Mouse (Mus musculus): ENCODE data around the gene Inpp5e.
"Not testable (repeated sequence)": the region's sequence is repeated elsewhere in the genome, so short reads cannot be mapped to it uniquely, and the experiment has no call there.

Inpp5e gene

DNA sequence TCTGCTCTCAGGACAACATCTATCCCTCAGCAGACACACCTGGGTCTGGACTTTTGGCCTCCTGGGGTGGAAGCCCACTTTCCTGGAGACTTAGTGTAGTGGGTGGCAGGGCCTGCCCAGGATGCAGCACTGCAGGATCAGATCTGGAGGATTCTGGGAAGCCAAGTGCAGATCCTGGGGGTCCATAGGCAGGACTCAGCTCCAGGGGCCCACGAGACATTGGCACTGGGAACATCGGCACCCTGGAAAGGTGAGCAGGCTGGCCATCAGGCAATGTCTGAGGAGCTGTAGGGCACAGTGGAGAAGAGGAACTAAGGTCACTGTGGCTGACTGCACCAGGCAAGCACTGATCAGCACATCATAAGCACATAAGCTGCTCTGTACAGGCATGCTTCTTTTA, 13.0 kb upstream of the Inpp5e start:
- in situ Hi-C loops (cut with MboI, MseI) = no loop called here

DNA sequence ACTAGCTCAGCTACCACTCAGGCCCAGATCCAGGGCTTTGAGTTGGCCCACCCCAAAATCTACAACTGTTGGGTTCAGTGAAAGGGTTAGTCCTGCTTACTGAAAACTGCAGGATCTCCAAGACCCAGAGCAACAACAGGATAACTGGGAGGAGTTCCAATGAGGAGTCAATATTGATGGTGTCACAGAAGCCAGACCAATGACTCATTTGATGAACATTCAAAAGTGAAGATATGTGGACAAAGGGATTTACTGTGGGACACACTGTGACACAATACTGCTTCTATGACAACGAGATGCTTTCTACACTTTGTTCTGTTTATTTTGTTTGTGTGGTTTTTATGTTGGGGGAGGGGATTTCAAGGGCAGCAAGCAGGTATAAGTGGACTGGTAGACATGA, 9.1 kb upstream of the Inpp5e start:
- in situ Hi-C loops (cut with MboI, MseI) = no loop called here

DNA sequence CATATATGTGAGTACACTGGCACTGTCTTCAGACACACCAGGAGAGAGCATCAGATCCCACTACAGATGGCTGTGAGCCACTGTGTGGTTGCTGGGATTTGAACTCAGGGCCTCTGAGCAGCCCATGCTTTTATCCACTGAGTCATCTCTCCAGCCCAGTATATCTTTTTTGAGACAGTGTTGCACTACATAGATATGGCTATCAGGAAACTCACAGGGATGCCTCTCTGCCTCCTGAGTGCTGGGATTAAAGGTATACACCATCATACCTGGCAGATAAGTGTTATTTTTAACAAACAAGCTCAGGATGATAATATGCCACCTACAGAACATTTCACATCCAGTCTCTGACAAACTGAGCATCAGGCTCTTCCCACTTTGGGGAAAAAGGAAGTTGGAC, 8.1 kb upstream of the Inpp5e start:
- in situ Hi-C loops (cut with MboI, MseI) = no loop called here

GRCm38 (mm10) chr2:26410931-26411411, 2.0 kb upstream of the Inpp5e start:
- in situ Hi-C loops (cut with MboI, MseI) = no loop called here

DNA sequence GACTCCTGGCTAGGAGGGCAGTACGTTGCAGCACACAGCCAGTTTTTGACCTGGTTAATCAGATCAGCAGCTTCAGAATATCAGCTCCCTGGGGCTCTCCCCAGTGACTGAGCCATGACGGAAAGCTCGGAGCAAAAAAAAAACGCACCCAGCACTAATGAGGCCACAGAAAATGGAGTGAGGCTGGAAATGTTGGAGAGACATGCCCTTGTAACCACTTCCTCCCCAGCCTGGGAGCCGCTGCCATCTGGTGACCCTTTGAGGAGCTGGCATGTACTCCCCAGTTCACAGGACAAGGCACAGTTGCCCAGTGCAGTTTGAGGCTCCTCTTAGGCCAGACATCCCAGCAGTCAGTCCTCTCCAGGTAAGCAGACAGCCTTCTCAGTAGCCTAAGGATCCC, 1.1 kb upstream of the Inpp5e start:
- in situ Hi-C loops (cut with MboI, MseI) = no loop called here

- in situ Hi-C loops (cut with MboI, MseI) = no loop called here
Observed at GRCm38 (mm10) chr2:26409362-26409761, 359 bp upstream of the Inpp5e start.

GRCm38 (mm10) chr2:26403306-26403705, 5.7 kb downstream of the Inpp5e start:
- in situ Hi-C loops (cut with MboI, MseI) = no loop called here

DNA sequence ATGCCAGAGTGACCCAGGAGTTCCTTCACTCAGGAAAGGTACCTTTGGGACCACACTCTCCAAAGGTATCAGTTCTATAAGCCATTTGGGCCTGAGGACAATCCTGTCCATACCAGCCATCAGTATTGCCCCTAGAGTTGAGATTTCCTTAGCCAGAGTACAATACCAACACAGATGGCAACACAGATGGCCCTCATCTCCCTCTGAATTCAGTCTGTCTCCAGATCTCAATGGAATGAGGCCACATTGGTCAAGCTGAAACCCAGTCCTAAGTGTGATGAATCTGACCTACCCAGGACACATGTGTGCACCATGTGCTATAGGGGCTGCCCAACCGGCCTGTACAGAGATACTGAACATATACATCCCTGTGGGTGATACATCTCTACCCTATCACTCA, 6.7 kb downstream of the Inpp5e start:
- in situ Hi-C loops (cut with MboI, MseI) = no loop called here

DNA sequence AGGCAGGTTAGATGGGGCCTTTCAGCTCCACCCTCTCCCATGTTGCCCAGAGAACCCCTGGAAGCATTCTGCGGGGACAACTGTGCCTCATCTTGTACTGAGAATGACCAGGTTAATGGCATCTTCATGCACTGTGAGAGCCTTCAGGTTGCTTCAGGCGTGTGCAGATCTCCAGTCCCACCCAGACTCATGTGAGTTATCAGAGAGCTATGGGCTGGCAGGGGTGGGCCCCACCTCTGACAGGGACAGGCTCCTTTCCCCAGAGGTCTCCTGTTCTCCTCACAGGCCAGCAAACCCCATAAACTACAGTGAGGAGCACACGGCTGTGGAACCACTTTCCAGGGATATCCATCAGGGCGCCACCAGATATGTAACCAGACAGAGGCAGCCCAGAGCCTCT, 8.0 kb downstream of the Inpp5e start:
- in situ Hi-C loops (cut with MboI, MseI) = no loop called here

- in situ Hi-C loops (cut with MboI, MseI) = no loop called here
Observed at GRCm38 (mm10) chr2:26400296-26400695, 8.7 kb downstream of the Inpp5e start.

DNA sequence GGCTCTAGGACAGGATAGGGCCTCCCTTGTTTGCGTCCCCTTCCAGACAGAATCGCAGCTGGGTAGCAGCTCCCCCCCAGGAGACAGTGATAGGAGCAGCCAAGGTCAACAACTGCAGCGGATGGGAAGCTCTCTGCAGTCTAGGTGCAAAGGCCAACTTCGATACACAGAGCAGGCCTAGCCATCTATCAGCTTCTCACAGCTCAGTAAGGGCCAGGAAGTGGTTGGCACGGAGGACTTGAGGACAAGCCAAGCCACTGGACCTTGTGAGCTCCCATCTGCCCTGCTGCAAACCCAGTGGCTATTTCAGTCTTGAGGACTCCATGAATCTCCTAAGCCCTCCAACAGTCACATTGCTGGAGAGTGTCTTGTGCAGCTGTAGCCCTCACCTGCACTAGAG, 9.4 kb downstream of the Inpp5e start:
- in situ Hi-C loops (cut with MboI, MseI) = no loop called here

GRCm38 (mm10) chr2:26398978-26399377, 10.0 kb downstream of the Inpp5e start:
- in situ Hi-C loops (cut with MboI, MseI) = no loop called here

DNA sequence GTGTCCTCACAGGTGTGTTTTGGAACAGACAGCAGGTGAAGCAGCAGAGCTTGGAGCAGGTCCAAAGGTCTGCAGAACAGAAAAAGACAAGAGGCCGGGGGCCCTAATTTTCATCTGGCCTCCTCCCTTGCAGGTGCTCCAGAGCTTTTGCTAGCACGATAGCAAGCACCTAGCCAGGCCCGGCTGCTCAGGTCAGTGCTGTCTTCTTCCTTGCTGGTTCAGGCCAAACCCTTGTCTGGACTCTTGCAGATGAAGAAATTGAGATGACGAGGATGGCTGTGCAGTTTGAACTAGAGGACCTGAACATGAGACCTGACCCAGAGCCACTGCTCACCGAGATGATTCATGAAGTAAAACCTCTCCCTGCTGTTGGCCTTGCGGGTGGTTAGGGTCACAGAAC, 17.4 kb downstream of the Inpp5e start:
- in situ Hi-C loops (cut with MboI, MseI) = no loop called here

DNA sequence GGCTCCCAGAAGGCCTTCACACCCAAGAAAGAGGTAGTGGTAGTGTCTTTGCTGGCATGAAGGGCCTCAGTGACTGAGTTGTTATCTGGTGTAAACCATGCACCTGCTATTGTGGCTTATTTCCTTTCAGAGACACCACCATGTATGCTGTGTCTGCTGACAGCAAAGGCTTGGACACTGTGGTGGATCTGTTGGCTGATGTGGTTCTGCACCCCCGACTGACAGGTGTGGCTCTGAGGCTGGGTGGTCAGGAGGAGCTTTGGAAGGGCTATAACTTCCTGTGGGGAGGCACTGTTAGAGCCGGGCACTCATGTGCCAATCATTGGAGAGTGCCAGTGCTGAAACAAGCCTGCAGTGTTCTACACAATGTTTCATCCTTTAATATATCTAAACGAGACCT, 18.0 kb downstream of the Inpp5e start:
- in situ Hi-C loops (cut with MboI, MseI) = no loop called here

- in situ Hi-C loops (cut with MboI, MseI) = loop anchor here (5.0 kb wide), 1 partner anchor 513 kb away; the partner anchor contains the start of gene Surf6
Observed at GRCm38 (mm10) chr2:26389154-26389690, 19.8 kb downstream of the Inpp5e start, which contains the start of the genes Entr1 and Pmpca. Gene Entr1 (minus strand): TSS chr2:26389316. Gene Pmpca (plus strand): TSS chr2:26389339.

DNA sequence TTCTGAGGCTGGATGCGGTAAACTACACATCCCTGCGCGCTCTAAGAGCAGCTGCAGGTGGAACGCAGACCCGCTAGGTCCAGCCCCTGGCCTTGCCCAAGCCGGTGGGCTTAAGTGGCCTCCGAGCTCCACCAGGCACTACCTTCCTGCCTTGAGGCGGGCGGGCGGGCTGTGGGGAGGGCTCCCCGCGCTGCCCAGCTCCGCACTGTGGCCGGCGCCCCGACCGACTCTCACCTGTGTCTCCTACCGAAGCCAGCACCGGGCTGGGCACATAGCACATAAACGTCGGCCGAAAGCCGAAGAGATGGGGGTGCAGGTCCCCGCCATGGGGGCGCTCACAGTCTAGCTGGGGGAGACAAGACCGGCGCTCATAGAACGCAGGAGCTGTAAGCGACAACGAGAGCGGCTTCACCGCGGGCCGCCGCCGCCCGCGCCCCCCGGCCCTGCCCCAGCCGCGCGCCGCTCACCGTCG, 20.3 kb downstream of the Inpp5e start:
- in situ Hi-C loops (cut with MboI, MseI) = loop anchor here (5.0 kb wide), 1 partner anchor 514 kb away; the partner anchor contains the start of gene Surf6

- in situ Hi-C loops (cut with MboI, MseI) = loop anchor here (5.0 kb wide), 1 partner anchor 515 kb away; the partner anchor contains the start of gene Surf6
Observed at GRCm38 (mm10) chr2:26387713-26388112, 21.3 kb downstream of the Inpp5e start.

DNA sequence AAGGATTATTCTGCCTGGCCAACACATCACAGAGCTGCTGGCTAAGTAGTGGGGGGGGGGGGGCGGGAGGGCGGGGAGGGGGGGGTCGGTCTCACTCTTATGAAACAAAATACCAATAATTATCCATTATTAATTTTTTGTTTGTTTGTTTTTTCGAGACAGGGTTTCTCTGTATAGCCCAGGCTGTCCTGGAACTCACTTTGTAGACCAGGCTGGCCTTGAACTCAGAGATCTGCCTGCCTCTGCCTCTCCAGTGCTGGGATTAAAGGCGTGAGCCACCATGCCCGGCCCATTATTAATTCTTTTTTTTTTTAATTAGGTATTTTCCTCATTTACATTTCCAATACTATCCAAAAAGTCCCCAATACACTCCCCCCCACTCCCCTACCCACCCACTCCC, 28.1 kb downstream of the Inpp5e start:
- in situ Hi-C loops (cut with MboI, MseI) = not testable (repeated sequence)

DNA sequence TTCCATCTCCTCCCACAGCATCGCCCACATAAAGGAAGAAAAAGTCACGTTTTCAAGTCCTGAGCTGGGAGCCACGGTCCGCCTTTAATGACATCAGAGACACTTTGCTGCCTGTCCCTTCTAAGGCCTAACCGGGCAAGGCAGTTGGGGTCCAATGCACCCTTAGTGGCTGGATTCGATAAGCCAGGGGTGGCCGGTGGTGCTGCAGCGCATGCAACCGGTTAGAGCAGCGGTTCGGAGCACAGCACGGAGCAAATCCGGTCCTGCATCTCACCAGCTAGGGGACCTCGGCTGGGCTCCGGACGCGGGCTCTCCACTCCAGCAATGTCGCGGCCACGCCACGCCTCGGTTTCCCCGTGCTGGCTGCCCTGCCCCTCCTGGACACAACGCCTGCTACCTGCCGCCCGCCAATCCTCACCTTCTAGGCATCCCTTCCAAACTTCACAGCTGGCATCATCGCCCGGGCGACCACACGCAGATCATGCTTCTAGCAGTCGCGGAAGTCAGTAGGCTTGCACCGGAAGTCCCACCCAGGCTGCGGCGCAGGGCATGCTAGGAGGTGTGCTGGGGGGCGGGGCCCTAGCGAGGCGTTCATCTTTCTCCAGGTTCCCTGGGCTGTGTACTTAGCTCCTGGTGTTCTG, 28.8 kb downstream of the Inpp5e start, which contains the start of gene Snapc4:
Gene Snapc4, minus strand, starts transcription at position 523 of the 641 bp plus-strand sequence.
- in situ Hi-C loops (cut with MboI, MseI) = no loop called here

DNA sequence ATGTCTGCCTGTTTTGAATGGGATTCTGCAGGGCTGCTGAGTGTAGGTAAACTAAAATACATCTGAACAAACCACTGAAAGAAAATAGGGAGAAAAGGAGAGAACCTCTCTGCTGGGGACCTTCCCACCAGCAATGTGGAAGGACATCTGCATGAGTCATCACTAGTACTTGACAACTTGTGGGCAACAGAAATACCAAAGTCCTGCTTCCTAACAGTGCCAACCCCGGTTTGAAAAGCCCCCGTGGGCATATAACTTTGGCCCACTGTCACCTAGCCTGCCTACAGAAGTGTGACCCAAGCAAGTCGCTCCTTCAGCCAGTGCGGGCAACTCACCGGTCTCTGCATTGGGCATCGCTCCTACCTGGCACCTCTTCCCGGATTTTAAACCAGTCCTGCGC, 36.6 kb downstream of the Inpp5e start:
- in situ Hi-C loops (cut with MboI, MseI) = no loop called here

- in situ Hi-C loops (cut with MboI, MseI) = no loop called here
Observed at GRCm38 (mm10) chr2:26368572-26368971, 40.4 kb downstream of the Inpp5e start.

DNA sequence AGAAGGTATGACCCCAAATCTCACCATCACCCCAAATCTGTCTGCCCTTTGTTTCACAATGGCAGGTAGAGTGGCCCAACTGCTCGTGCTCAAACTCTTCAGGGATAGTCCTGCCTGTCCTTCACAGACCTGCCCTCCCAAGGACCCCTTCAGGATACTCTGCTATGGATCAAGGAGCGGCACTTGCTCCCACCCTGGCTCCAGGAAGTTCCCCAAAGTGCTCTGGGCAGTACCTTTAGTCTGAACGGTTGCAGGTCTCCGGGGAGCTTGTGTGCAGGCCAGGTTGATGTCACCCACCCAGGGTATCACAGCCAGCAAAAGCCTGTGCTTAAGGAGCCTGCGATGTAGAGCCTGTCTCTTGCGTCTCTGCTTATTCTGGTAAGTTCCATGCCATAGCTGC, 41.1 kb downstream of the Inpp5e start:
- in situ Hi-C loops (cut with MboI, MseI) = no loop called here
